Mouse (Mus musculus): ENCODE data around the gene BC080695. TPM values are rescaled to one million over a fixed set of nuclear protein-coding genes. Genes with fewer than 3 reads are reported as not detected.

The BC080695 gene
- polyA plus RNA-seq (2015; fragmentation: Illumina TruSeq; extraction: RNeasy Lipid Tissue Mini Kit (QIAGEN cat#74804); ENCODE audit: insufficient read depth, low replicate concordance), result not detected

DNA sequence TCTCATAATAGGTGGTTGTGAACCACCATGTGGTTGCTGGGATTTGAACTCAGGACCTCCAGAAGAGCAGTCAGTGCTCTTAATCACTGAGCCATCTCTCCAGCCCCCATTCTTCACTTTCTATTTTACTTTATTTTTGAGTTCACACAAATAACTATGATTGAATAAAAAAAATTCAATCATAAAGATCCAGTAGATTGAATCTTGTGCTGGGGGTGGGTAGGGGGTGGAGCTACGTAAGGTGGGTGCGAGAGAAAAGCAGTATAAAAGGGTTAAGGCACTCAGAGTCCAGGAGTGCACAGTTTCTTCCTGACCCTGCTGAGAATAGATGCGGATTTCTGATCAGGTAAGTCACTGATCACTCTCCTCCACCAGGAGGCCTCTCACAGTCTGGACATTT lies at the start of gene BC080695, which contains the start of gene Gm13057:
Gene BC080695 (plus strand): TSS at position 301 of the 400 bp plus-strand sequence.
Gene Gm13057 (plus strand): TSS at position 310 of the 400 bp plus-strand sequence.

GRCm38 (mm10) chr4:143511043-143511442 lies 40.5 kb upstream of the BC080695 start, which contains the start of gene Gm13043:
TSS of gene Gm13043 (plus strand) at chr4:143511343.

DNA sequence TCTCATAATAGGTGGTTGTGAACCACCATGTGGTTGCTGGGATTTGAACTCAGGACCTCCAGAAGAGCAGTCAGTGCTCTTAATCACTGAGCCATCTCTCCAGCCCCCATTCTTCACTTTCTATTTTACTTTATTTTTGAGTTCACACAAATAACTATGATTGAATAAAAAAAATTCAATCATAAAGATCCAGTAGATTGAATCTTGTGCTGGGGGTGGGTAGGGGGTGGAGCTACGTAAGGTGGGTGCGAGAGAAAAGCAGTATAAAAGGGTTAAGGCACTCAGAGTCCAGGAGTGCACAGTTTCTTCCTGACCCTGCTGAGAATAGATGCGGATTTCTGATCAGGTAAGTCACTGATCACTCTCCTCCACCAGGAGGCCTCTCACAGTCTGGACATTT lies 15.8 kb upstream of the BC080695 start, which contains the start of gene Gm13040:
Gene Gm13040 (plus strand): TSS at position 301 of the 400 bp plus-strand sequence.

GRCm38 (mm10) chr4:143614703-143615102 lies 63.2 kb downstream of the BC080695 start, which contains the start of gene Gm13083:
TSS of gene Gm13083 (plus strand) at chr4:143615003.

Other genes starting within 250 kb of the BC080695 start
- not detected for gene Lrrc38, start 201.9 kb upstream of the BC080695 start, polyA plus RNA-seq (2015; fragmentation: Illumina TruSeq; extraction: RNeasy Lipid Tissue Mini Kit (QIAGEN cat#74804); ENCODE audit: insufficient read depth, low replicate concordance)
- not detected for gene Pramel1, start 157.3 kb upstream of the BC080695 start, polyA plus RNA-seq (2015; fragmentation: Illumina TruSeq; extraction: RNeasy Lipid Tissue Mini Kit (QIAGEN cat#74804); ENCODE audit: insufficient read depth, low replicate concordance)
- gene Pramef8, start 139.3 kb upstream of the BC080695 start, polyA plus RNA-seq (2015; fragmentation: Illumina TruSeq; extraction: RNeasy Lipid Tissue Mini Kit (QIAGEN cat#74804); ENCODE audit: insufficient read depth, low replicate concordance), result 25.5 TPM
- gene Oog4, start 101.4 kb upstream of the BC080695 start, polyA plus RNA-seq (2015; fragmentation: Illumina TruSeq; extraction: RNeasy Lipid Tissue Mini Kit (QIAGEN cat#74804); ENCODE audit: insufficient read depth, low replicate concordance), result not detected
- gene Gm13043, start 40.4 kb upstream of the BC080695 start, polyA plus RNA-seq (2015; fragmentation: Illumina TruSeq; extraction: RNeasy Lipid Tissue Mini Kit (QIAGEN cat#74804); ENCODE audit: insufficient read depth, low replicate concordance), result not detected
- gene Gm13040, start 15.7 kb upstream of the BC080695 start, polyA plus RNA-seq (2015; fragmentation: Illumina TruSeq; extraction: RNeasy Lipid Tissue Mini Kit (QIAGEN cat#74804); ENCODE audit: insufficient read depth, low replicate concordance), result not detected
- gene Gm13057, start within 50 bp of the BC080695 start, polyA plus RNA-seq (2015; fragmentation: Illumina TruSeq; extraction: RNeasy Lipid Tissue Mini Kit (QIAGEN cat#74804); ENCODE audit: insufficient read depth, low replicate concordance), result not detected
- gene Gm13083, start 63.3 kb downstream of the BC080695 start, polyA plus RNA-seq (2015; fragmentation: Illumina TruSeq; extraction: RNeasy Lipid Tissue Mini Kit (QIAGEN cat#74804); ENCODE audit: insufficient read depth, low replicate concordance), result not detected
- gene Gm13088, start 105.5 kb downstream of the BC080695 start, polyA plus RNA-seq (2015; fragmentation: Illumina TruSeq; extraction: RNeasy Lipid Tissue Mini Kit (QIAGEN cat#74804); ENCODE audit: insufficient read depth, low replicate concordance), result not detected
- not detected for gene Gm13089, start 151.0 kb downstream of the BC080695 start, polyA plus RNA-seq (2015; fragmentation: Illumina TruSeq; extraction: RNeasy Lipid Tissue Mini Kit (QIAGEN cat#74804); ENCODE audit: insufficient read depth, low replicate concordance)
- gene Gm13078, start 167.8 kb downstream of the BC080695 start, polyA plus RNA-seq (2015; fragmentation: Illumina TruSeq; extraction: RNeasy Lipid Tissue Mini Kit (QIAGEN cat#74804); ENCODE audit: insufficient read depth, low replicate concordance), result not detected
- gene Gm13023, start 237.7 kb downstream of the BC080695 start, polyA plus RNA-seq (2015; fragmentation: Illumina TruSeq; extraction: RNeasy Lipid Tissue Mini Kit (QIAGEN cat#74804); ENCODE audit: insufficient read depth, low replicate concordance), result not detected

Measured in spleen, adult 10 weeks (tissue).